ENCODE assay signal across 17 mouse cellular contexts in the genomic region with DNA sequence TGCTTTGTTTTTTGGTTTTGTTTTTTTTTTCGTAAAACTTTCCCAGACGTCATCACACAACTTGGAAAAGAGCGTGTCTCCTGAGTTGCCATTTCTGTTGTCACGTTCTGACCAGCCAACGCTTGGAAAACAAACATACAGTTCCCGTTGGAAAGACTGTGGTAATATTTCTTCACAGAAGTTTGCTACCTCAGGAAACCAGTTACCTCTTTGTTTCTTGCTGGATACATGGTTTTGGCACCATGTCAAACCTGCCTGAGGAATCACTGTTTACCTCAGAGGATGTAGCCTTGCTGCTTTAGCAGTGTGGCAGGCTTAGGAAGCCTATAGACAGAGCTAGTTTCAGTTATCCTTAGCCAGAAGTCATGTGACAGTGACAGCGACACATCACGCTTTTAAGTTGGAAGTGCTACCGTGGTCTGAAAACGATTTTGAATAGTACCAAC. TPM values are rescaled to one million over a fixed set of nuclear protein-coding genes. Genes with fewer than 3 reads are reported as not detected.
DNase-seq lines count a peak whose midpoint lies in the region; ATAC-seq and TF ChIP-seq lines count a peak whose summit lies in the region.
"Had no signal": no experiment of that assay in that cellular context is flagged by ENCODE, and none has a peak within 500 bp of the region (broad histone marks: within the 10 kb centered on the region; RNA-seq: fewer than 3 reads in every experiment).

No protein-coding gene starts in this region.

- no peak for TF ChIP-seq CTCF in kidney, adult 2 months (conservative IDR thresholded peaks at IDR 0.05; ENCODE audit: insufficient read depth, insufficient read length, low read depth, low read length)
- TF ChIP-seq CTCF in lung, embryonic 14.5 days (IDR thresholded peaks at IDR 0.05; ENCODE audit: low read depth), result no peak

- intact Hi-C loops in heart, postnatal 14 days (cut with DNase I), result no loop called here

- peak; percentile 42 for DNase-seq in heart, embryonic 10.5 days (ENCODE audit: low spot score)
- no peak for DNase-seq in heart, postnatal 14 days
- peak; percentile 56 for DNase-seq in kidney, adult 2 months
- no peak for DNase-seq in kidney, adult 8-10 months
- peak; percentile 47 for DNase-seq in lung, embryonic 14.5 days
- DNase-seq in lung, postnatal 25 days (ENCODE audit: low spot score), result no peak
- peak; percentile 30 to 42 for DNase-seq in kidney, postnatal 25 days
- DNase-seq: adrenal gland, postnatal 14 days; B cell, adult 2 months; cerebellum, adult 18-20 months; right cerebral cortex, postnatal 14 days; thymus, adult 2 months had no signal

- no peak overlapping the region for H3K4me2 ChIP-seq in lung, embryonic 14.5 days
- H3K4me2 ChIP-seq: forebrain, embryonic 15.5 days; liver, embryonic 11.5 days; stomach, embryonic 15.5 days had no signal

- H3K9me3 ChIP-seq in heart, embryonic 10.5 days, result no peaks in the 10 kb centered on the region
- H3K9me3 ChIP-seq in lung, embryonic 14.5 days (ENCODE audit: low read depth, low read length), result no peaks in the 10 kb centered on the region
- H3K9me3 ChIP-seq: embryonic facial prominence, embryonic 10.5 days; forebrain, embryonic 15.5 days; limb, embryonic 10.5 days; stomach, embryonic 15.5 days had no signal

- no peak for ATAC-seq in lung, embryonic 14.5 days (ENCODE audit: insufficient read depth)
- ATAC-seq: forebrain, embryonic 15.5 days had no signal

- peaks cover 19% of the 10 kb centered on the region for H3K4me1 ChIP-seq in heart, embryonic 10.5 days
- peaks cover 33% of the 10 kb centered on the region for H3K4me1 ChIP-seq in kidney, adult 2 months (ENCODE audit: control insufficient read depth, insufficient read depth, low read length)
- no peaks in the 10 kb centered on the region for H3K4me1 ChIP-seq in lung, embryonic 14.5 days (ENCODE audit: insufficient read depth)
- H3K4me1 ChIP-seq: forebrain, embryonic 15.5 days; limb, embryonic 10.5 days; stomach, embryonic 15.5 days had no signal

- TF ChIP-seq POLR2A in kidney, adult 2 months (IDR thresholded peaks at IDR 0.05; ENCODE audit: low read depth, low read length), result no peak

- 77% methylated on average over 10 of the region's 10 CpGs for WGBS in heart, embryonic 10.5 days
- WGBS in kidney, adult 2 months, result 56% methylated on average over 10 of the region's 10 CpGs
- WGBS in lung, embryonic 14.5 days, result 59% methylated on average over 10 of the region's 10 CpGs

- no peaks in the 10 kb centered on the region for H3K36me3 ChIP-seq in heart, embryonic 10.5 days
- H3K36me3 ChIP-seq in kidney, adult 2 months (ENCODE audit: control insufficient read depth, insufficient read depth, low read length), result no peaks in the 10 kb centered on the region
- H3K36me3 ChIP-seq in lung, embryonic 14.5 days (ENCODE audit: insufficient read depth), result no peaks in the 10 kb centered on the region
- H3K36me3 ChIP-seq: embryonic facial prominence, embryonic 10.5 days; forebrain, embryonic 15.5 days; limb, embryonic 10.5 days; stomach, embryonic 15.5 days had no signal

- H3K27ac ChIP-seq in heart, embryonic 10.5 days, result no peak overlapping the region
- peak overlapping the region; percentile 84 for H3K27ac ChIP-seq in kidney, adult 2 months (ENCODE audit: insufficient read depth, low read depth, low read length)
- peak overlapping the region; percentile 50; the same call in 1 of the 2 replicates for H3K27ac ChIP-seq in lung, embryonic 14.5 days (ENCODE audit: low read depth)
- H3K27ac ChIP-seq: embryonic facial prominence, embryonic 10.5 days; forebrain, embryonic 15.5 days; limb, embryonic 10.5 days; stomach, embryonic 15.5 days had no signal

- H3K9ac ChIP-seq in lung, embryonic 14.5 days, result no peak overlapping the region
- H3K9ac ChIP-seq: forebrain, embryonic 15.5 days; stomach, embryonic 15.5 days had no signal

- H3K4me3 ChIP-seq in heart, embryonic 10.5 days, result no peak overlapping the region
- no peak overlapping the region for H3K4me3 ChIP-seq in kidney, adult 2 months (ENCODE audit: insufficient read depth, low read depth, low read length)
- H3K4me3 ChIP-seq in lung, embryonic 14.5 days (ENCODE audit: low read depth, low read length), result no peak overlapping the region
- H3K4me3 ChIP-seq: embryonic facial prominence, embryonic 10.5 days; forebrain, embryonic 15.5 days; limb, embryonic 10.5 days; stomach, embryonic 15.5 days had no signal

- no peaks in the 10 kb centered on the region for H3K27me3 ChIP-seq in heart, embryonic 10.5 days (ENCODE audit: insufficient read depth, poor library complexity, severe bottlenecking)
- no peaks in the 10 kb centered on the region for H3K27me3 ChIP-seq in kidney, adult 2 months (replicated peaks; ENCODE audit: control insufficient read depth, insufficient read depth, low read length)
- no peaks in the 10 kb centered on the region for H3K27me3 ChIP-seq in lung, embryonic 14.5 days (ENCODE audit: insufficient read depth, low read length)
- H3K27me3 ChIP-seq: forebrain, embryonic 15.5 days; stomach, embryonic 15.5 days had no signal

RNA-seq across cellular contexts. Expression of gene Ptprb, which starts 3.8 kb away (rescaled TPM):
- 5.4 and 7.4 TPM in 2 replicates for polyA plus RNA-seq in heart, embryonic 10.5 days (2016; fragmentation: Nextera tagmentation; extraction: Ambion mirVana)
- 100 to 1,000 TPM in 1 of 2 experiments, 10 to 100 TPM in 1; 99.2 to 103 TPM for total RNA-seq in heart, postnatal 14 days (2021)
- polyA plus RNA-seq in kidney, adult 2 months (2012; rRNA removed), result 11.2 and 12.5 TPM in 2 replicates
- polyA plus RNA-seq in lung, embryonic 14.5 days (2014; fragmentation: Nextera tagmentation; extraction: Ambion mirVana), result 12.5 and 14.2 TPM in 2 replicates

Comparison
In these comparisons a context has a peak if more than half of its experiments do, and no peak if none do; other contexts are left out.
1. DNase-seq: peak in heart, embryonic 10.5 days (single experiment), kidney, adult 2 months (single experiment), lung, embryonic 14.5 days (single experiment) and kidney, postnatal 25 days (2 of 2); none in heart, postnatal 14 days (0 of 2), kidney, adult 8-10 months (0 of 2) and lung, postnatal 25 days (single experiment).